Mouse (Mus musculus) hindlimb bud, embryonic 11.5 days (tissue): ENCODE results near the gene Antxr1.
A peak's percentile ranks its signal among the peaks of the same experiment; 100 is the strongest.

Experiments used
- DNase-seq: peaks from one replicate; pipeline ENCODE4 v3.0.0-alpha.2; 2012; ENCODE audit warnings: low read depth, low spot score; ENCODE audit errors: extremely low spot score

Gene Antxr1

GRCm38 (mm10) chr6:87335091-87335934 is at the start of gene Antxr1:
Gene Antxr1, minus strand, starts transcription at chr6:87335821.
- DNase-seq, result peak; percentile 26

GRCm38 (mm10) chr6:87384761-87385160 is 49.1 kb upstream of the Antxr1 start:
- no peak for DNase-seq

- no peak for DNase-seq
Measured at GRCm38 (mm10) chr6:87383926-87384691, 48.5 kb upstream of the Antxr1 start.

- DNase-seq, result no peak
Measured at GRCm38 (mm10) chr6:87373057-87373456, 37.4 kb upstream of the Antxr1 start, which contains the start of gene Gkn2. Gene Gkn2, plus strand, starts transcription at chr6:87373357.

- no peak for DNase-seq
Measured at GRCm38 (mm10) chr6:87369223-87369622, 33.6 kb upstream of the Antxr1 start.

- no peak for DNase-seq
Measured at GRCm38 (mm10) chr6:87354441-87354840, 18.8 kb upstream of the Antxr1 start.

- no peak for DNase-seq
Measured at GRCm38 (mm10) chr6:87350829-87351228, 15.2 kb upstream of the Antxr1 start, which contains the start of gene Gkn1. Gene Gkn1, minus strand, starts transcription at chr6:87350942.

- no peak for DNase-seq
Measured at GRCm38 (mm10) chr6:87335935-87336295, 294 bp upstream of the Antxr1 start.

GRCm38 (mm10) chr6:87334361-87335090 is 1.1 kb downstream of the Antxr1 start:
- peak; percentile 31 for DNase-seq

GRCm38 (mm10) chr6:87332380-87332779 is 3.2 kb downstream of the Antxr1 start:
- DNase-seq, result no peak

- no peak for DNase-seq
Measured at GRCm38 (mm10) chr6:87328265-87329173, 7.1 kb downstream of the Antxr1 start.

- DNase-seq, result no peak
Measured at GRCm38 (mm10) chr6:87326932-87327331, 8.7 kb downstream of the Antxr1 start.

- no peak for DNase-seq
Measured at GRCm38 (mm10) chr6:87323381-87323780, 12.2 kb downstream of the Antxr1 start.

- no peak for DNase-seq
Measured at GRCm38 (mm10) chr6:87318651-87319050, 17.0 kb downstream of the Antxr1 start.

GRCm38 (mm10) chr6:87316966-87317365 is 18.7 kb downstream of the Antxr1 start:
- DNase-seq, result no peak

- DNase-seq, result no peak
Measured at GRCm38 (mm10) chr6:87312761-87313160, 22.9 kb downstream of the Antxr1 start.

GRCm38 (mm10) chr6:87304486-87304885 is 31.1 kb downstream of the Antxr1 start:
- DNase-seq, result no peak

GRCm38 (mm10) chr6:87302746-87303145 is 32.9 kb downstream of the Antxr1 start:
- no peak for DNase-seq

GRCm38 (mm10) chr6:87301991-87302390 is 33.6 kb downstream of the Antxr1 start:
- no peak for DNase-seq

GRCm38 (mm10) chr6:87294904-87295303 is 40.7 kb downstream of the Antxr1 start:
- DNase-seq, result no peak
